Mouse (Mus musculus): Measurements from ENCODE around the gene Zfp809.
"Not testable (repeated sequence)": the region's sequence is repeated elsewhere in the genome, so short reads cannot be mapped to it uniquely, and the experiment has no call there.

Zfp809 gene

DNA sequence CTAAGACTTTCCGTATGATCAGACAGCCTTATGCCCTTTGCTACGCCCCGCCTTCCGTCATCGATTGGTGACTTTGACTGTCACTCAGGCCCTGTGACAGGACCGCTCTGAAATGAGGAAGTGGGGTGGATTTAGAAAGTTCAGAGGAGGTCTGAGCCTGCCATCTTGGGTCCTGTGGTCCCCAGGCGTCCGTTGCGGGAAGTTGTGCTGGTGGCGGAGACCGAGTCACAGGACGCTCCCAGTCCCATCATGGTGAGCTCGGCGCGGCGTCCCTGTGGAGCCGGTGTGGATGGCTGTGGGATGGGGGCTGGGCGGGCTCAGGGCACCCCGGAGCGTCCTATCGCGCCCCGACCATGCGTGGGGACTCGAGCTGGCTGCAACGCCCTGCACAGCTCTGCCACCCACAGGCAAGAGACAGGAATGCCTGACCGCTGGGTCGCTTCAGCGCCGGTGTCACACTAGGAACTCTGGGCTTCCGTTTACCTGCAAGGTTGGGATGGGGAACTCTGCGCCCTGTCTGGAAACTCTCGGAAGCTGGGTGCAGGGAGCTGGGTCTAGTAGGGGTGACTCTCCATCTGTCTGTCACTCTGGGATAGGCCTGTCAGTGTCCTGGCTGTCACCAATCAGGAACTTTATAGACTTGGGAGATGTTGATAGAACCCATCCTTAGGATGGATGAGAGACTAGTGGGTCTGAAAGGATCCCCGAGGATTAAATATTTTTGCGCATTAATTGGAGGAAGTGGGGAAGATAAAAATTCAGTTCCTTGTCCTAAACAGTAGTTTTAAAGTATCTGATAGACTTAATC lies at the start of gene Zfp809:
TSS of gene Zfp809 (plus strand) at position 134 of the 808 bp plus-strand sequence.
- peak; percentile 99 for DNase-seq

DNA sequence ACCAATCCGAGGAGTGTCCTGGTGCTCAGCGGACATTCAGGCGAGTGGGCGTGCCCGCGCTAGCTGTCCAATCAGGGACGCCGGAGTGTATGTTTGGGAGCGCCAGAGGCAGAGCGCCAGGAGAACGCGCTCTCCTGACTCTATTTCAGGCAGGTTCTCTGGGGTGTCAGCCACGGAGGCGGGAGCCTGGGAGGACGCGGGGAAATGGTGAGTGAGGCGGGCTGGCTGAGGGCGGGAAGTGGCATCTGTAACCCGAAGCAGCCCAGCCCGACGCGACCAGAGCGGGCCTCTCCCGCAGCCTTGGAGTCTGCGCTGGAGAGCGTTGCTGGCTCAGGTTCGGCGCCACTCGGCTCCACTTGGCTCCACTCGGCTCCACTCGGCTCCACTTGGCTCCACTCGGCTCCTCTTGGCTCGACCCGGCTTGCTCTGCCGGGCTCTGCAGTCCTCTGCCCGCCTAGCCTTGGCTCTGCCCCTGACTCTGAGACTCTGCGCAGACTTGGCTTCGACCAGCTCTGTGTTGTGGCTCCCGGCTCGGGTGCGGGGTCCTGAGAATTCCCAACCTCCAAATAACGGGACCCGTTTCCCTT lies 37.4 kb upstream of the Zfp809 start, which contains the start of gene Zfp872:
TSS of gene Zfp872 (plus strand) at position 66 of the 587 bp plus-strand sequence.
- no peak for DNase-seq

DNA sequence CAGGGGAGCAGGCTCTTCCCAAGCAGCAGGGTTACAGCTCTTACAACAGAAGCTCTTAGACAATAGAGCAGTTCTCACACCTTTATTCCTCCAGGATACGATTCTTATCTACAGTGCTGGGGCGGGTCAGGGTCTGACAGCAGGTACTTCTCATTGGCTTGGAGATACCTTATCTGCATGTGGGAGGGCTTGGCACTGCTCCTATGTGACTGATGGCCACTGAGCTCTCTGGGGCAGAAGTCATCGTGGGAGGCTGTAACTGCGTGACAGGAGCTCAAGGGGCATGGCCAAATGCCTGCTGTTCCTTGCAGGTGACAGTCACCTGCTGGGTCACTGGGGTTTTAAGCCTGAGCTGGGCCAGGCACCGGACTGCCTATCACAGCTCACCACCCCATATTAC lies 29.1 kb upstream of the Zfp809 start:
- DNase-seq = no peak

- no peak for DNase-seq
These were observed 11.7 kb upstream of the Zfp809 start for GRCm38 (mm10) chr9:22213785-22214194.

DNA sequence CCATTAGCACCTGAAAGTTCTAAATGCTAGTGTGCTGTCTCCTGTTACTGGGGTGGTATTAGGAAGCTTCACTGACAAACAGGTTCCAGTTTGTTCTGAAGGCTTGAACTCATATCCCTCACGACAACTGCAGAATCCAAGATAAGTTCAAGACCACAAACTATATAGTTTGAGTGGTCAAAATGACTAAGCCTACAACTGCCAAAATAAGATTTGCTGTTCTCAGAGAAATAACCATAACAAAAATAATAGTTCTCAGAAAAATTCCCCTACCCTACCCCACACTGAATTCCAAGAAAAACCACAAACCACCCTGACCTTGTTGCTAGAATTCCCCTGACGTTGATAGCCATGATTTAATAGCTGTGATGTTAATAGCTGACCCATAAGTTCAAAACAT lies 11.0 kb upstream of the Zfp809 start:
- DNase-seq = no peak

GRCm38 (mm10) chr9:22216705-22217104 lies 8.8 kb upstream of the Zfp809 start:
- no peak for DNase-seq

- DNase-seq = no peak
These were observed 7.5 kb upstream of the Zfp809 start for GRCm38 (mm10) chr9:22217858-22218493.

DNA sequence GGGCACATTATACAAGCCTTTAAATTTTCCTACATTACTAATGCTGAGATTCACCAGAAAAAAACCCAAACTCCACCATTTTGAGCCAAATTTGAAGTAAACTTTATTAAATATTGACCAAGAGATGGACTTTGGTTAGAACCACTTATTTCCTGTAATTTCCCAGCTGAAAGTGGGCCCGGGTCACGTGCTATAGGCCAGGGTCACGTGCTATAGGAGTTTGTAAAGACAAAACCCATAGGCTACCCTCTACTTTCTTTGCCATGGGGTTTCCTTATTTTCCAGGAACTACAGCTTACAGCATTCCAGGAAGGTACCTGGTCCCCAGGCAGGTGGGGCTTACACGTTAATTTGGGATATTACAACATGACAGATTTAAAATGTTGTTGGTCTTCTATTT lies 1.4 kb upstream of the Zfp809 start:
- no peak for DNase-seq

GRCm38 (mm10) chr9:22224536-22225503 lies 694 bp upstream of the Zfp809 start:
- peak; percentile 76 for DNase-seq

GRCm38 (mm10) chr9:22226389-22226673 lies 817 bp downstream of the Zfp809 start:
- not testable (repeated sequence) for DNase-seq

DNA sequence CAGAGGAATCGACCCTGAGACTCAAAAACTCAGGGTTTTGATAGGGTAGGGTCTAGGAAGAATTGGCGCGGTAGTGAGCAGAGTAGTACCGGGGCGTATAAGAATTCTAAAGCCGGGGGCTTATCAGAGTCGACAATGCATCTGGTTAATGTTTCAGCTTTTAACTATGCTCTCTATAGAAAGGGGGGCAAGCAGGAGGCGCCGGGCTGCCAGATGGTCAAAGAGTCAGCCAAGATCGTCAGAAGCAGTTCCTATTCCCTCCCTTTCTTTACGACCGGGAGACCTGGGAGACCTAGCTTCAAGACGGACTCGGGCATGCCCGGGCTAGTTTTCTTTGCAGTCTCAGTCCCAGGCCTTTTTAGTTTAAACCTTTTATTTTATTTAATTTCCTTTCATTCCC lies 1.3 kb downstream of the Zfp809 start:
- peak; percentile 4 for DNase-seq

- no peak for DNase-seq
These were observed 4.0 kb downstream of the Zfp809 start for GRCm38 (mm10) chr9:22229386-22230026.

- no peak for DNase-seq
These were observed 4.5 kb downstream of the Zfp809 start for GRCm38 (mm10) chr9:22230061-22230460.

- DNase-seq = no peak
These were observed 5.0 kb downstream of the Zfp809 start for GRCm38 (mm10) chr9:22230556-22230955.

DNA sequence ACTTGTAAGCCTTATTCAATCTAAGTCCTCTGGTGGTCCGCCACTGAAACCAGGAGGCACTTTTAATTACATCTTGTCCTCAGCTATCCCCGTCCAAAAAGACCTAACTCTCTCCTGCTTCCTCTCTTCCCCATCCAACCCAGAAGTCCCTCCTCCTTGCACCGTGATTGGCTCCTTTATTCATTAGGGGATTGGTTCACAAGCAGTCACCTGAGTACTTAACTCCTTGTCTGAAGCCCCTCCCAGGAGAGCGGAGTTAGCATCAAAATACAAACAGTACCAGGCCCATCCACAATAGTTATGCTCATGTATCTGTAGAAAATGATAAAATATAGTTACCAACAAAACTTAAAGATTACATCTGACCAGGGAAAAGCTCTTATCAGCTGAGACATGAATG lies 14.5 kb downstream of the Zfp809 start:
- DNase-seq = no peak

- DNase-seq = no peak
These were observed 18.7 kb downstream of the Zfp809 start for GRCm38 (mm10) chr9:22244242-22244641.

GRCm38 (mm10) chr9:22256579-22256978 lies 31.1 kb downstream of the Zfp809 start:
- no peak for DNase-seq

DNA sequence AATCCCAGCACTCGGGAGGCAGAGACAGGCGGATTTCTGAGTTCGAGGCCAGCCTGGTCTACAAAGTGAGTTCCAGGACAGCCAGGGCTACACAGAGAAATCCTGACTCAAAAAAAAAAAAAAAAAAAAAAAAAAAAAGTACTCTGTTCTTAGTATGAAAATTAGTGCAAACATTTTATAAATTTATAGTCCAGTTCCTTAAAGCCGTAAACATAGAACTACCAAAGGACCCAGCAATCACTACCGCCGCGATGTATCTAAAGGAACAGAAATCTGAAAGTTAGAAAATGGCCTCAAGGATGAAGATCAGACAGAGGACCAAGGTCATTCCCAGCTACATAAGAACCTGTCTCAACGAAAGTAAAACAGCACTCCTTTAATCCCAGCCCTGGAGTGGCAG lies 33.3 kb downstream of the Zfp809 start:
- DNase-seq = no peak

- DNase-seq = peak; percentile 79
These were observed 33.9 kb downstream of the Zfp809 start, which contains the start of gene Zfp599 for GRCm38 (mm10) chr9:22259184-22260091. Zfp599 (minus strand) TSS chr9:22259895.

DNA sequence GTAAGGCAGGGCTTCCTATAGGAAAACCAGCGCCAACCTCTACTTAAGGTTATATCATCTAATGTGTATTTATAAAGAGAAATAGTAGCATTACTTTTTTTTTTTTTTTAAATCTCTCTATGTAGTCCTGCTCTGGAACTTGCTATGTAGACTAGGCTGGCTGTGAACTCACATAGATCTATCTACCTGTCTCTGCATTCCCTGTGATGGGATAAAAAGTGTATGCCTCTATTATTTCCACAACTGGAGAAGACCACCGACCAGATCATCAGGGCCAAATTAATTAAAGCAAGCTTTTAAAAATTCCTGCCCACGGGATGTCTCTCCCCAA lies 34.5 kb downstream of the Zfp809 start:
- DNase-seq = no peak

DNA sequence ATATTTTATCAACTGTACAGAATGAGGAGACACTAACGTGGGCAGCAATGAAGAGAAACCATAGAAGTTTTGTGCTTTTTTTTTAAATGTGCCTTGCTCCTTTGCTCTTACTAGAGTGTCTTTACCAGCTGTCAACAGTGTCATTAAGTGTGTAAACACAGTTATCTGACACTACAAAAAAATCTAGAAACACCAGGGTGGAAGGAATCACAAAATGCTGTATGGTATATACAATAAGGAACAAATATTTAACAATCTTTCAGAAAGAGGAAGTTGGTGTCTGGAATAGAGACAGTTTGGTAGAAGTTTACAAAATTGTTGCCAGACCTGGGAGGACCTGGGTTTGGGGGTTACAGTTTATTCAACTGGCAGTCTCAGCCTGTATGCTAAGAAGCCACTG lies 36.1 kb downstream of the Zfp809 start:
- DNase-seq = no peak

Measured in thymus, postnatal 14 days (tissue).